Mouse (Mus musculus) small intestine, adult 2 months (tissue): Measurements from ENCODE around the gene Gnb3.

Experiments
- CTCF ChIP-seq: fragments of 200-500 bp; IDR thresholded peaks from 2 replicates; pipeline ENCODE4 v1.5.1; 2012; ENCODE audit warnings: low read depth, mild to moderate bottlenecking, control low read depth, inconsistent platforms, low read length, moderate library complexity, mixed read lengths; ENCODE audit not compliant: insufficient replicate concordance, insufficient read length; ENCODE audit errors: extremely low read depth
- POLR2A ChIP-seq: fragments of 200-500 bp; IDR thresholded peaks from 2 replicates; pipeline ENCODE4 v1.6.1; 2012; ENCODE audit warnings: low read depth, mild to moderate bottlenecking, control low read depth, inconsistent platforms, low read length, moderate library complexity

DNA sequence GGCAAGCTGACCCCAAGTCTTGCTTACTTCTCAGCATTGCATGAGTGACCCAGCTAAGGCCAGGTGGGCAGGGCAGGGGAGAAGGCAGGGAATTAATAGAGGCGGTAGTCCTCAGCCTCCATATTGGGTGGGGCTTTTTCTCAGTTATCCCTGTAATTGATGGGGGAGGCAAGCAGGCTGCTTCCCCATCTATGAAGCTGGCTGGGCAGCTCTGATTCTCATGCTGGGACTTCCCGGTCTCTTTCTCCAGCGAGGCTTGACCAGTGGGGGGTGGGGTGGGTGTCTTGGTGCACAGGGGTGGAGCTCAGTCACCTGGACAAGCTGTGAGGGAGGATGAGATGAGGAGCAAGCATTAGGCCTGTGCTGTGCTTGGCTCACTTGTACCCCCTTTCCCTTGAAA, 21.7 kb upstream of the Gnb3 start:
- TF ChIP-seq CTCF (no peak), POLR2A (no peak)
